Comparison of ENCODE assay signal across 17 mouse cellular contexts in the genomic region with DNA sequence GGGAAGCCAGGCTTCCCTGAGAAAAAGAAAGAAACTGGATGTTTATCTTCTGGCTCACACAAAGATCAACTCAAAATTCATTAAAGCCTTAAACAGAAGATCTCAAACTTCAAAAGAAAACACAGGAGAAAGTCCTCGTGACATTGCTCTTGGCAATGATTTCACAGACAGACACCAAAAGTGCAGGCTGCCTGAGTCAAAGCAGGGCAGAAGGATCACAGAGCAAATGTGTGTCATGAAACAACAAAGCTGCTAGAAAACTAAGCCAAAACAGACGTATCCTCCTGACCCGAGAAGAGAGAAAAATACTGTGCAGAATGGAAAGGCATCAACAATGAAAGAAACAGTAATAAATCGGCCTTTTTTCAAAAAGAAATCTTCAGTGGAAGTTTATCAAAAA. TPM values are rescaled to one million over a fixed set of nuclear protein-coding genes. Genes with fewer than 3 reads are reported as not detected.
DNase-seq lines count a peak whose midpoint lies in the region; ATAC-seq and TF ChIP-seq lines count a peak whose summit lies in the region.
"Had no signal": no experiment of that assay in that cellular context is flagged by ENCODE, and none has a peak within 500 bp of the region (broad histone marks: within the 10 kb centered on the region; RNA-seq: fewer than 3 reads in every experiment).

No protein-coding gene starts in this region.

- no peak for ATAC-seq in embryonic facial prominence, embryonic 14.5 days (ENCODE audit: low read depth)
- ATAC-seq in hindbrain, embryonic 14.5 days (ENCODE audit: low FRiP score), result no peak
- ATAC-seq: forebrain, embryonic 13.5 days had no signal

- no peak for TF ChIP-seq CTCF in kidney, adult 2 months (conservative IDR thresholded peaks at IDR 0.05; ENCODE audit: insufficient read depth, insufficient read length, low read depth, low read length)
- TF ChIP-seq CTCF in brain, embryonic 14.5 days (IDR thresholded peaks at IDR 0.05; ENCODE audit: borderline replicate concordance, extremely low read depth, insufficient read depth, insufficient read length), result no peak

- no peak overlapping the region for H3K27ac ChIP-seq in embryonic facial prominence, embryonic 14.5 days (replicated peaks; ENCODE audit: low read depth, low read length)
- H3K27ac ChIP-seq in embryonic facial prominence, embryonic 10.5 days (replicated peaks), result no peak overlapping the region
- no peak overlapping the region for H3K27ac ChIP-seq in kidney, adult 2 months (ENCODE audit: insufficient read depth, low read depth, low read length)
- H3K27ac ChIP-seq in hindbrain, embryonic 14.5 days, result no peak overlapping the region
- H3K27ac ChIP-seq: forebrain, embryonic 13.5 days; heart, embryonic 10.5 days; hindbrain, embryonic 10.5 days; liver, embryonic 14.5 days; midbrain, embryonic 12.5 days; neural tube, embryonic 13.5 days had no signal

- no peaks in the 10 kb centered on the region for H3K36me3 ChIP-seq in embryonic facial prominence, embryonic 14.5 days (ENCODE audit: control insufficient read depth, insufficient read depth, low read length)
- H3K36me3 ChIP-seq in embryonic facial prominence, embryonic 10.5 days (replicated peaks), result no peaks in the 10 kb centered on the region
- H3K36me3 ChIP-seq in kidney, adult 2 months (ENCODE audit: control insufficient read depth, insufficient read depth, low read length), result no peaks in the 10 kb centered on the region
- no peaks in the 10 kb centered on the region for H3K36me3 ChIP-seq in hindbrain, embryonic 14.5 days (replicated peaks; ENCODE audit: control insufficient read depth, insufficient read depth)
- H3K36me3 ChIP-seq: heart, embryonic 10.5 days; hindbrain, embryonic 10.5 days; midbrain, embryonic 12.5 days; neural tube, embryonic 13.5 days had no signal

- H3K27me3 ChIP-seq in embryonic facial prominence, embryonic 14.5 days (replicated peaks; ENCODE audit: control insufficient read depth, insufficient read depth, low read length), result no peaks in the 10 kb centered on the region
- no peaks in the 10 kb centered on the region for H3K27me3 ChIP-seq in embryonic facial prominence, embryonic 10.5 days (replicated peaks; ENCODE audit: low read depth, poor library complexity, severe bottlenecking)
- H3K27me3 ChIP-seq in kidney, adult 2 months (replicated peaks; ENCODE audit: control insufficient read depth, insufficient read depth, low read length), result no peaks in the 10 kb centered on the region
- H3K27me3 ChIP-seq in hindbrain, embryonic 14.5 days (ENCODE audit: control insufficient read depth, insufficient read depth, low read length), result no peaks in the 10 kb centered on the region
- H3K27me3 ChIP-seq: CH12.LX; forebrain, embryonic 13.5 days; midbrain, embryonic 12.5 days; neural tube, embryonic 13.5 days had no signal

- no peaks in the 10 kb centered on the region for H3K9me3 ChIP-seq in embryonic facial prominence, embryonic 14.5 days (ENCODE audit: control insufficient read depth, low read length)
- no peaks in the 10 kb centered on the region for H3K9me3 ChIP-seq in embryonic facial prominence, embryonic 10.5 days
- H3K9me3 ChIP-seq in hindbrain, embryonic 14.5 days (ENCODE audit: control insufficient read depth, low read length), result no peaks in the 10 kb centered on the region
- H3K9me3 ChIP-seq: forebrain, embryonic 13.5 days; heart, embryonic 10.5 days; hindbrain, embryonic 10.5 days; midbrain, embryonic 12.5 days; neural tube, embryonic 13.5 days had no signal

- DNase-seq in embryonic facial prominence, embryonic 14.5 days (ENCODE audit: low spot score), result peak; percentile 49
- DNase-seq in embryonic facial prominence, embryonic 10.5 days (ENCODE audit: low spot score), result no peak
- peak; percentile 44 for DNase-seq in kidney, postnatal 14 days
- DNase-seq in kidney, adult 2 months, result no peak
- peak; percentile 65 for DNase-seq in brain, embryonic 14.5 days (ENCODE audit: low read depth)
- peak; percentile 56 for DNase-seq in lung, postnatal 10 days
- no peak for DNase-seq in thymus, postnatal 0 days (ENCODE audit: low spot score)
- DNase-seq in hindbrain, embryonic 14.5 days (ENCODE audit: low spot score), result no peak
- DNase-seq: cerebellum, adult 11-12 months; thymus, postnatal 36 days had no signal

- WGBS in embryonic facial prominence, embryonic 14.5 days, result 26% methylated on average over 4 of the region's 4 CpGs
- 42% methylated on average over 4 of the region's 4 CpGs for WGBS in embryonic facial prominence, embryonic 10.5 days
- 35% methylated on average over 4 of the region's 4 CpGs for WGBS in kidney, adult 2 months
- WGBS in hindbrain, embryonic 14.5 days, result 65% methylated on average over 4 of the region's 4 CpGs

- H3K4me3 ChIP-seq in embryonic facial prominence, embryonic 14.5 days (ENCODE audit: low read depth, low read length), result no peak overlapping the region
- no peak overlapping the region for H3K4me3 ChIP-seq in embryonic facial prominence, embryonic 10.5 days
- no peak overlapping the region for H3K4me3 ChIP-seq in kidney, adult 2 months (ENCODE audit: insufficient read depth, low read depth, low read length)
- H3K4me3 ChIP-seq in hindbrain, embryonic 14.5 days (replicated peaks; ENCODE audit: low read length), result no peak overlapping the region
- H3K4me3 ChIP-seq: forebrain, embryonic 13.5 days; heart, embryonic 10.5 days; hindbrain, embryonic 10.5 days; midbrain, embryonic 12.5 days; neural tube, embryonic 13.5 days had no signal

- H3K4me1 ChIP-seq in embryonic facial prominence, embryonic 14.5 days (ENCODE audit: control insufficient read depth, insufficient read depth, low read length), result 0 out of 2 replicates have a peak, but pooled peaks cover 4% of the 10 kb centered on the region
- peaks cover 9% of the 10 kb centered on the region for H3K4me1 ChIP-seq in embryonic facial prominence, embryonic 10.5 days
- H3K4me1 ChIP-seq in kidney, adult 2 months (ENCODE audit: control insufficient read depth, insufficient read depth, low read length), result no peaks in the 10 kb centered on the region
- no peaks in the 10 kb centered on the region for H3K4me1 ChIP-seq in hindbrain, embryonic 14.5 days (replicated peaks; ENCODE audit: control insufficient read depth, insufficient read depth, low read length)
- H3K4me1 ChIP-seq: forebrain, embryonic 13.5 days; heart, embryonic 10.5 days; midbrain, embryonic 12.5 days had no signal

- H3K4me2 ChIP-seq in embryonic facial prominence, embryonic 14.5 days (ENCODE audit: low read depth, low read length), result no peak overlapping the region
- no peak overlapping the region for H3K4me2 ChIP-seq in hindbrain, embryonic 14.5 days (replicated peaks)
- H3K4me2 ChIP-seq: forebrain, embryonic 13.5 days; midbrain, embryonic 12.5 days; neural tube, embryonic 13.5 days had no signal

- TF ChIP-seq POLR2A in kidney, adult 2 months (IDR thresholded peaks at IDR 0.05; ENCODE audit: low read depth, low read length), result no peak
- no peak for TF ChIP-seq POLR2A in brain, embryonic 14.5 days (IDR thresholded peaks at IDR 0.05; ENCODE audit: borderline replicate concordance, extremely low read depth, insufficient read depth, insufficient read length, poor library complexity, severe bottlenecking)

- H3K9ac ChIP-seq in embryonic facial prominence, embryonic 14.5 days (ENCODE audit: low read depth, low read length), result no peak overlapping the region
- H3K9ac ChIP-seq in hindbrain, embryonic 14.5 days, result no peak overlapping the region
- H3K9ac ChIP-seq: forebrain, embryonic 13.5 days; liver, embryonic 14.5 days; midbrain, embryonic 12.5 days; neural tube, embryonic 13.5 days had no signal

RNA-seq across cellular contexts. Expression of gene Glrb, which starts 22.4 kb away (rescaled TPM):
- polyA plus RNA-seq in embryonic facial prominence, embryonic 14.5 days (2014; fragmentation: Nextera tagmentation; extraction: Ambion mirVana), result 11.4 and 13.6 TPM in 2 replicates
- 6.7 and 7.2 TPM in 2 replicates for polyA plus RNA-seq in embryonic facial prominence, embryonic 10.5 days (2016; fragmentation: Nextera tagmentation; extraction: Ambion mirVana)
- polyA plus RNA-seq in kidney, adult 2 months (2012; rRNA removed), result 0.28 and 0.45 TPM in 2 replicates
- 15.0 and 15.5 TPM in 2 replicates for polyA plus RNA-seq in brain, embryonic 14.5 days (2012; rRNA removed)
- 3.3 and 4.4 TPM in 2 replicates for polyA plus RNA-seq in thymus, postnatal 0 days (2015; fragmentation: Nextera tagmentation; extraction: Ambion mirVana)
- polyA plus RNA-seq in hindbrain, embryonic 14.5 days (2014; fragmentation: Nextera tagmentation; extraction: Ambion mirVana), result 44.3 and 59.0 TPM in 2 replicates

Comparison
In these comparisons a context has a peak if more than half of its experiments do, and no peak if none do; other contexts are left out.
1. DNase-seq: peak in embryonic facial prominence, embryonic 14.5 days (single experiment), kidney, postnatal 14 days (single experiment), brain, embryonic 14.5 days (single experiment) and lung, postnatal 10 days (single experiment); none in embryonic facial prominence, embryonic 10.5 days (single experiment), kidney, adult 2 months (single experiment), thymus, postnatal 0 days (single experiment) and hindbrain, embryonic 14.5 days (single experiment).